Mouse (Mus musculus) myocyte (in vitro differentiated cells): ENCODE measurements at regions not wholly inside any gene's neighbourhood (a gene's known extent, or its start where the extent isn't known, plus 50 kb on each side); places are given as distances from the start of the nearest gene placed in this dataset.

Source experiments
- H3K27me3 ChIP-seq: one replicate; pipeline ENCODE4 v1.6.1; 2011; ENCODE audit not compliant: control insufficient read depth, insufficient read depth, insufficient read length
- H3K36me3 ChIP-seq: one replicate; pipeline ENCODE4 v1.6.1; 2011; ENCODE audit not compliant: control insufficient read depth, insufficient read depth
- H3K4me2 ChIP-seq: one replicate; pipeline ENCODE4 v1.6.1; 2011; ENCODE audit warnings: low read depth, control low read depth
- H3K4me3 ChIP-seq: one replicate; pipeline ENCODE4 v1.5.1; 2011; ENCODE audit warnings: mild to moderate bottlenecking, control low read depth, moderate library complexity
- H3K79me2 ChIP-seq: one replicate; pipeline ENCODE4 v1.6.1; 2011; ENCODE audit not compliant: control insufficient read depth, insufficient read depth
- H3ac ChIP-seq: one replicate; pipeline ENCODE4 v1.6.1; 2011; ENCODE audit not compliant: control insufficient read depth, insufficient read length
- CEBPB ChIP-seq: IDR thresholded peaks from 2 replicates; pipeline ENCODE4 v1.6.1; 2011; ENCODE audit warnings: mild to moderate bottlenecking, moderate library complexity; ENCODE audit not compliant: poor library complexity, insufficient read depth, severe bottlenecking
- E2F4 ChIP-seq: IDR thresholded peaks from one replicate; pipeline ENCODE4 v1.6.1; 2011; ENCODE audit warnings: mild to moderate bottlenecking, control low read depth, moderate library complexity; ENCODE audit not compliant: insufficient read depth
- MAX ChIP-seq: IDR thresholded peaks from one replicate; pipeline ENCODE4 v1.6.1; 2011; ENCODE audit warnings: low read depth, mild to moderate bottlenecking, control low read depth
- MYOD1 ChIP-seq, 3 experiments: IDR thresholded peaks; one replicate each; pipeline ENCODE4 v1.6.1; 2011; ENCODE audit warnings: control low read depth in 2 of 3, low read depth in 2 of 3, mild to moderate bottlenecking in 2 of 3, moderate library complexity in 1 of 3; ENCODE audit not compliant: insufficient read length in 2 of 3, control insufficient read depth in 1 of 3
- MYOG ChIP-seq, 3 experiments: IDR thresholded peaks; one replicate each; pipeline ENCODE4 v1.6.1; 2011; ENCODE audit warnings: control low read depth in 2 of 3, low read depth in 2 of 3, mild to moderate bottlenecking in 2 of 3; ENCODE audit not compliant: insufficient read length in 2 of 3, control insufficient read depth in 1 of 3, insufficient read depth in 1 of 3
- POLR2A ChIP-seq: IDR thresholded peaks from one replicate; pipeline ENCODE4 v1.6.1; 2011; ENCODE audit warnings: low read depth, mild to moderate bottlenecking, control low read depth, moderate library complexity; ENCODE audit not compliant: insufficient read length
- POLR2AphosphoS2 ChIP-seq: IDR thresholded peaks from one replicate; pipeline ENCODE4 v1.6.1; 2011; ENCODE audit warnings: low read depth, control low read depth; ENCODE audit not compliant: insufficient read length
- REST ChIP-seq: IDR thresholded peaks from one replicate; pipeline ENCODE4 v1.6.1; 2011; ENCODE audit warnings: mild to moderate bottlenecking, control low read depth, moderate library complexity; ENCODE audit not compliant: insufficient read depth, insufficient read length
- SRF ChIP-seq: IDR thresholded peaks from one replicate; pipeline ENCODE4 v1.6.1; 2011; ENCODE audit warnings: low read depth; ENCODE audit not compliant: control insufficient read depth, insufficient read length
- TCF12 ChIP-seq: IDR thresholded peaks from one replicate; pipeline ENCODE4 v1.6.1; 2011; ENCODE audit warnings: mild to moderate bottlenecking, control low read depth; ENCODE audit not compliant: poor library complexity, insufficient read depth, severe bottlenecking
- TCF3 ChIP-seq: IDR thresholded peaks from one replicate; pipeline ENCODE4 v1.6.1; 2011; ENCODE audit warnings: low read depth, control low read depth; ENCODE audit not compliant: insufficient read length
- USF1 ChIP-seq: IDR thresholded peaks from one replicate; pipeline ENCODE4 v1.6.1; 2011; ENCODE audit warnings: low read depth, mild to moderate bottlenecking, control low read depth, moderate library complexity

DNA sequence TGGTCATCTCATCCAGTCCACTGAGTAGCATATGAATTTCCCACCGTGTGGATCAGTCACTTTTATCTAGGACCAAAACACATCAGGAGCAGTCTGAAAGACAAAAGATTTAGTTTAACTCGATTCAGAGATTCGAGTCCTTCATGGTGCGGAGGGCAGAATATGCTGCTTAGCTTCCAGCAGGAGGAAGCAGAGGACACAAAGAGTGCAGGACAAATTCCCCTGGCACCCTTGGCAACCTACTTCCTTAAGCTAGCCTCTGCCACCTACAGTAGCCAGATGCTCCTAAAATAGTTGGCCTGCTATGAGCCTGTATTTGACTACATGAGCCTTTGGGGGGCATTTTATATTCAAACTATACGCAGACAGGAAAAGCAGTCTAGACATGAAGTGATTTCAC lies 181.1 kb upstream of the Cxcl12 start:
- TF ChIP-seq USF1 (no peak), TCF12 (no peak), E2F4 (no peak), SRF (no peak)
- H3K27me3 ChIP-seq: no peaks in the 10 kb centered on the region

GRCm38 (mm10) chr6:116998948-116999682 lies 169.2 kb upstream of the Cxcl12 start:
- H3K36me3 ChIP-seq: no peaks in the 10 kb centered on the region
- no peak overlapping the region for H3ac ChIP-seq
- peaks cover 24% of the 10 kb centered on the region for H3K27me3 ChIP-seq
- TF ChIP-seq POLR2AphosphoS2 (no peak), E2F4 (no peak), CEBPB (no peak), TCF3 (no peak), MAX (no peak), MYOG (IDR thresholded peaks at IDR 0.05; ENCODE audit: control insufficient read depth in 1 of 3, insufficient read depth in 1 of 3, insufficient read length in 2 of 3, low read depth in 2 of 3) (no peak), USF1 (no peak), MYOD1 (IDR thresholded peaks at IDR 0.05; ENCODE audit: control insufficient read depth in 1 of 3, insufficient read length in 2 of 3, low read depth in 2 of 3) (no peak), REST (no peak), TCF12 (no peak), SRF (no peak), POLR2A (no peak)
- H3K4me2 ChIP-seq: no peak overlapping the region
- no peak overlapping the region for H3K4me3 ChIP-seq
- H3K79me2 ChIP-seq: no peaks in the 10 kb centered on the region

More for the DNA sequence above, 181.1 kb upstream of the Cxcl12 start:
- H3K36me3 ChIP-seq: no peaks in the 10 kb centered on the region
- no peaks in the 10 kb centered on the region for H3K79me2 ChIP-seq
- no peak overlapping the region for H3K4me3 ChIP-seq
- H3ac ChIP-seq: no peak overlapping the region
- no peak overlapping the region for H3K4me2 ChIP-seq

DNA sequence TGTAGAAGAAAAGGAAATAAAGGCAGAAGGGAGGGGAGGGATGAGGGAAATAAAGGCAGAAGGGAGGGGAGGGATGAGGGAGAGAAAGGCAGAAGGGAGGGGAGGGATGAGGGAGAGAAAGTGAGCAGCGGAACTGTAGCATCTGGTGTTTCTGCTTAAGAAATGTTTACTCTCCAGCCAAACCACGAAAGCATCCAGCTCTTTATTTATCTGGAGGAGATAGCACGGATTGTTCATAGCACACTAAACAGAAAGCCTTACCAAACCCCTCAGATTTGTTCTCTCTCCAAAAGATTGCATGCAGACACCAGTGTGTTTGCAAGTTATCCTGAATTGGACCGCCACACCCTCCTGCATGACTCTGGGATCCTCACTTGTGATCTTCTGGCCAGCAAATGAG lies 168.4 kb upstream of the Cxcl12 start:
- no peaks in the 10 kb centered on the region for H3K79me2 ChIP-seq
- no peak overlapping the region for H3K4me2 ChIP-seq
- peaks cover 24% of the 10 kb centered on the region for H3K27me3 ChIP-seq
- no peak for TF ChIP-seq MYOG (IDR thresholded peaks at IDR 0.05; ENCODE audit: control insufficient read depth in 1 of 3, insufficient read depth in 1 of 3, insufficient read length in 2 of 3, low read depth in 2 of 3)
- TF ChIP-seq SRF: no peak
- no peak for TF ChIP-seq TCF12
- no peaks in the 10 kb centered on the region for H3K36me3 ChIP-seq
- no peak overlapping the region for H3K4me3 ChIP-seq
- no peak overlapping the region for H3ac ChIP-seq

GRCm38 (mm10) chr6:117000951-117001725 lies 167.2 kb upstream of the Cxcl12 start:
- no peak overlapping the region for H3K4me3 ChIP-seq
- H3K79me2 ChIP-seq: no peaks in the 10 kb centered on the region
- TF ChIP-seq POLR2A: no peak
- no peak for TF ChIP-seq REST
- no peak for TF ChIP-seq SRF
- no peak for TF ChIP-seq MYOG (IDR thresholded peaks at IDR 0.05; ENCODE audit: control insufficient read depth in 1 of 3, insufficient read depth in 1 of 3, insufficient read length in 2 of 3, low read depth in 2 of 3)
- TF ChIP-seq E2F4: no peak
- no peak for TF ChIP-seq MYOD1 (IDR thresholded peaks at IDR 0.05; ENCODE audit: control insufficient read depth in 1 of 3, insufficient read length in 2 of 3, low read depth in 2 of 3)
- TF ChIP-seq POLR2AphosphoS2: no peak
- no peak for TF ChIP-seq MAX
- TF ChIP-seq USF1: no peak
- no peak for TF ChIP-seq TCF3
- TF ChIP-seq CEBPB: no peak
- no peak for TF ChIP-seq TCF12
- no peaks in the 10 kb centered on the region for H3K36me3 ChIP-seq
- peaks cover 24% of the 10 kb centered on the region for H3K27me3 ChIP-seq
- H3K4me2 ChIP-seq: no peak overlapping the region
- H3ac ChIP-seq: no peak overlapping the region

DNA sequence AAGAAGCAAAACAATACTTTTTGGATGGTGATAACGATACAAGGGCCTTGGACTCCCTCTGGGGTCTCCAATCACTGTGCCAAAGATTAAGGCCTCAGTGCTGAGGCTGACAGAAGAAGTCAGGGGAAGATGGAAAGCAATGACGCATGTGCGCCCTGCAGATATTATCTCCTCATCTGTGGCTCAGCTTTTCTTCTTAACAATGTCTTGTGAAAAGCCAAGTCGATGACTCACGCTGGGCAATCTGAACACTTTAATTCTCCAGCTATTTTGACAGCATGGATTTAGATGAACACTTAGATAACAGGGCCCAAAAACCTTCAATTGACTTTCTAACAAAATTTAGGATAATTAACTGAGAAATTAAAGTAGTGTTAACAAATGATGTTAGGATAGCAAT lies 155.7 kb upstream of the Cxcl12 start:
- no peak overlapping the region for H3K4me3 ChIP-seq
- H3ac ChIP-seq: no peak overlapping the region
- H3K79me2 ChIP-seq: no peaks in the 10 kb centered on the region
- H3K4me2 ChIP-seq: no peak overlapping the region
- TF ChIP-seq E2F4: no peak
- TF ChIP-seq MYOG (IDR thresholded peaks at IDR 0.05; ENCODE audit: control insufficient read depth in 1 of 3, insufficient read depth in 1 of 3, insufficient read length in 2 of 3, low read depth in 2 of 3): no peak
- H3K27me3 ChIP-seq: no peaks in the 10 kb centered on the region
- no peaks in the 10 kb centered on the region for H3K36me3 ChIP-seq
